ENCODE assay signal across 9 mouse cellular contexts in the genomic region with DNA sequence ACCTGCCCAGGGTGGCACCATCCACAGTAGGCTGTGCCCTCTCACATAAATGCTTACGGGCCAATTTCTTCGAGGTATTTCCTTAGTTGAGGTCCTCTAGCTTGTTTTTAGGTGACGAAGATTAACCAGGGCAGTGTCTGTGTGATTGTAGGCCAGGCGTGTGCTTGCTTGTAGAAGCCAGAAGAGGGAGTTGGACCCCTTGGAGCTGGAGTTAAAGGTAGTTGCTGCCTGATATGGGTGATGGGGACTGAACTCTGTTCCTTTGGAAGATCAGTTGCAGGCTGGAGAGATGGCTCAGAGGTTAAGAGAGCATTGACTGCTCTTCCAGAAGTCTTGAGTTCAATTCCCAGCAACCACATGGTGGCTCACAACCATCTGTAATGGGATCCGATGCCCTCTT. TPM values are rescaled to one million over a fixed set of nuclear protein-coding genes. Genes with fewer than 3 reads are reported as not detected.
DNase-seq lines count a peak whose midpoint lies in the region; ATAC-seq and TF ChIP-seq lines count a peak whose summit lies in the region.
"Had no signal": no experiment of that assay in that cellular context is flagged by ENCODE, and none has a peak within 500 bp of the region (broad histone marks: within the 10 kb centered on the region; RNA-seq: fewer than 3 reads in every experiment).

No protein-coding gene starts in this region.

- H3K4me2 ChIP-seq in CH12.LX (ENCODE audit: insufficient read depth, low read depth, poor library complexity, severe bottlenecking) = peak overlapping the region; percentile 82
- peak overlapping the region; percentile 69; the same call in 1 of the 2 replicates for H3K4me2 ChIP-seq in forebrain, embryonic 15.5 days (replicated peaks)
- H3K4me2 ChIP-seq in liver, embryonic 14.5 days (ENCODE audit: low read depth) = peak overlapping the region; percentile 86

- in situ Hi-C loops in CH12.LX (cut with MboI; ENCODE audit: low pct_ligation_motif_present, low pct_unique_long_range_greater_than_20kb, low sequenced_read_pairs) = loop anchor here (25.0 kb wide), 1 partner anchor 422 kb away; no protein-coding TSS in a partner anchor

- no peak for DNase-seq in gastrocnemius, adult 2 months
- no peak for DNase-seq in gastrocnemius, postnatal 14 days
- DNase-seq in CH12.LX (ENCODE audit: extremely low read depth) = peak; percentile 36
- DNase-seq in liver, embryonic 14.5 days (ENCODE audit: low read depth in 3 of 3, low spot score in 3 of 3) = no peak
- DNase-seq in right cerebral cortex, postnatal 36 days (ENCODE audit: low spot score in 2 of 2) = no peak
- DNase-seq in cerebellum, adult 8-10 months = no peak
- DNase-seq in cerebellum, adult 9-10 months = no peak
- DNase-seq: cerebellum, adult 9-11 months had no signal

- peaks cover 4 to 24% of the 10 kb centered on the region in 2 experiments; a peak in 3 of 4 replicates for H3K4me1 ChIP-seq in CH12.LX (ENCODE audit: control insufficient read depth in 1 of 2, insufficient read depth in 2 of 2)
- H3K4me1 ChIP-seq in forebrain, embryonic 15.5 days = peaks cover 26% of the 10 kb centered on the region
- peaks cover 17 to 26% of the 10 kb centered on the region in 2 experiments for H3K4me1 ChIP-seq in liver, embryonic 14.5 days (replicated peaks; ENCODE audit: control insufficient read depth in 2 of 2, insufficient read depth in 2 of 2, low read length in 1 of 2)

- no peaks in the 10 kb centered on the region for H3K9me3 ChIP-seq in CH12.LX (replicated peaks; ENCODE audit: low read length)
- no peaks in the 10 kb centered on the region for H3K9me3 ChIP-seq in forebrain, embryonic 15.5 days
- no peaks in the 10 kb centered on the region for H3K9me3 ChIP-seq in liver, embryonic 14.5 days (ENCODE audit: control insufficient read depth, low read length)

- H3K79me2 ChIP-seq in CH12.LX (replicated peaks; ENCODE audit: control insufficient read depth, extremely low read depth, insufficient read depth, poor library complexity, severe bottlenecking) = no peaks in the 10 kb centered on the region; the same call in 1 of the 2 replicates

- no peak for TF ChIP-seq POLR2A in CH12.LX (IDR thresholded peaks at IDR 0.05; ENCODE audit: low read depth, low read length)

- peak overlapping the region; percentile 82 for H3K4me3 ChIP-seq in gastrocnemius, adult 2 months
- peak overlapping the region; percentile 13 to 99 (median 88) for H3K4me3 ChIP-seq in CH12.LX (replicated peaks in 1 of 3; ENCODE audit: low read depth in 2 of 3, low read length in 2 of 3, poor library complexity in 1 of 3)
- peak overlapping the region; percentile 75; the same call in 1 of the 2 replicates for H3K4me3 ChIP-seq in forebrain, embryonic 15.5 days
- peak overlapping the region; percentile 43 to 65 for H3K4me3 ChIP-seq in liver, embryonic 14.5 days (ENCODE audit: insufficient read depth in 1 of 2, low read depth in 2 of 2, low read length in 2 of 2)

- TF ChIP-seq EP300 in CH12.LX (IDR thresholded peaks at IDR 0.05; ENCODE audit: low read length) = no peak
- no peak for TF ChIP-seq EP300 in liver, embryonic 14.5 days (IDR thresholded peaks at IDR 0.05; ENCODE audit: low read depth)

- TF ChIP-seq RAD21 in CH12.LX (IDR thresholded peaks at IDR 0.05; ENCODE audit: low read depth, low read length) = no peak; the same call in 1 of the 2 replicates

- intact Hi-C loops in gastrocnemius, adult 2 months (cut with DNase I) = no loop called here
- intact Hi-C loops in gastrocnemius, postnatal 14 days (cut with DNase I; ENCODE audit: low total_unique reads) = no loop called here

- WGBS in forebrain, embryonic 15.5 days = 86% methylated on average over 5 of the region's 5 CpGs
- WGBS in liver, embryonic 14.5 days (ENCODE audit: insufficient replicate concordance) = 68% methylated on average over 5 of the region's 5 CpGs

- dilution Hi-C loops in CH12.LX (cut with MboI; ENCODE audit: extremely low pct_ligation_motif_present, extremely low pct_unique_long_range_greater_than_20kb, low sequenced_read_pairs) = no loop called here

- no peak for ATAC-seq in forebrain, embryonic 15.5 days (replicated peaks)
- ATAC-seq in liver, embryonic 14.5 days (ENCODE audit: insufficient read depth) = no peak

- no peak overlapping the region for H3K27ac ChIP-seq in gastrocnemius, adult 2 months
- no peak overlapping the region for H3K27ac ChIP-seq in CH12.LX (ENCODE audit: insufficient read depth, low read depth)
- no peak overlapping the region for H3K27ac ChIP-seq in forebrain, embryonic 15.5 days (replicated peaks)
- H3K27ac ChIP-seq in liver, embryonic 14.5 days = peak overlapping the region; percentile 31; the same call in 1 of the 2 replicates

- H3K27me3 ChIP-seq in CH12.LX (replicated peaks) = no peaks in the 10 kb centered on the region
- H3K27me3 ChIP-seq in forebrain, embryonic 15.5 days = no peaks in the 10 kb centered on the region
- H3K27me3 ChIP-seq in liver, embryonic 14.5 days (ENCODE audit: control insufficient read depth, insufficient read depth, low read length) = no peaks in the 10 kb centered on the region

- TF ChIP-seq CTCF in gastrocnemius, adult 2 months (IDR thresholded peaks at IDR 0.05) = no peak
- TF ChIP-seq CTCF in CH12.LX (conservative IDR thresholded peaks at IDR 0.05 in 1 of 2, IDR thresholded peaks at IDR 0.05 in 1 of 2; ENCODE audit: low read depth in 2 of 2, low read length in 2 of 2) = peak in 1 of 2 experiments; percentile 38; a peak in 2 of 4 replicates
- peak; percentile 32 for TF ChIP-seq CTCF in liver, embryonic 14.5 days (IDR thresholded peaks at IDR 0.05; ENCODE audit: low read depth)

- H3K9ac ChIP-seq in CH12.LX (ENCODE audit: insufficient read depth, low read depth) = peak overlapping the region; percentile 74; the same call in 1 of the 2 replicates
- 0 out of 2 replicates have a peak overlapping the region, but pooled peaks have one; percentile 83 for H3K9ac ChIP-seq in forebrain, embryonic 15.5 days (replicated peaks)
- no peak overlapping the region; the same call in 1 of the 2 replicates for H3K9ac ChIP-seq in liver, embryonic 14.5 days (replicated peaks)

- H3K36me3 ChIP-seq in CH12.LX (replicated peaks in 1 of 2; ENCODE audit: control insufficient read depth in 1 of 2, insufficient read depth in 1 of 2, low read length in 1 of 2) = peaks cover 12 to 38% of the 10 kb centered on the region in 2 experiments
- peaks cover 21% of the 10 kb centered on the region for H3K36me3 ChIP-seq in forebrain, embryonic 15.5 days
- H3K36me3 ChIP-seq in liver, embryonic 14.5 days (replicated peaks; ENCODE audit: control insufficient read depth, insufficient read depth, low read depth) = no peaks in the 10 kb centered on the region; the same call in none of the 2 replicates

TF ChIP-seq in CH12.LX, 34 proteins besides CTCF, POLR2A, EP300 and RAD21:
- TF ChIP-seq POLR2AphosphoS2 (IDR thresholded peaks at IDR 0.05; ENCODE audit: low read depth, low read length) (no peak), ELF1 (IDR thresholded peaks at IDR 0.05; ENCODE audit: low read depth, low read length) (no peak)
TF ChIP-seq in CH12.LX: peak in this region for 0.

RNA-seq across cellular contexts. Expression of gene Ggcx, which starts 1.1 kb away (rescaled TPM):
- 10 to 100 TPM; 12.2 to 17.3 TPM for total RNA-seq in gastrocnemius, adult 2 months (2021)
- 10 to 100 TPM; 15.0 to 15.5 TPM for total RNA-seq in gastrocnemius, postnatal 14 days (2021)
- total RNA-seq in CH12.LX (2012; rRNA removed) (6.6 and 6.7 TPM in 2 replicates), CH12.LX (2014; rRNA removed) (6.5 and 7.8 TPM in 2 replicates)
- polyA plus RNA-seq in CH12.LX (2012; ENCODE audit: insufficient read length, low read depth) = 4.7 and 5.2 TPM in 2 replicates
- 14.0 and 16.5 TPM in 2 replicates for polyA plus RNA-seq in forebrain, embryonic 15.5 days (2015; fragmentation: Nextera tagmentation; extraction: Ambion mirVana)
- polyA plus RNA-seq in liver, embryonic 14.5 days (2012; rRNA removed) = 10.9 and 11.3 TPM in 2 replicates
- 5.7 and 6.5 TPM in 2 replicates for polyA plus RNA-seq in liver, embryonic 14.5 days (2014; fragmentation: Nextera tagmentation; extraction: Ambion mirVana)

RNA-seq across cellular contexts. Expression of gene Mat2a, which starts 24.2 kb away (rescaled TPM):
- 100 to 1,000 TPM; 130 to 164 TPM for total RNA-seq in gastrocnemius, adult 2 months (2021)
- 100 to 1,000 TPM; 202 to 277 TPM for total RNA-seq in gastrocnemius, postnatal 14 days (2021)
- total RNA-seq in CH12.LX (2012; rRNA removed) = 166 and 274 TPM in 2 replicates
- 218 and 232 TPM in 2 replicates for total RNA-seq in CH12.LX (2014; rRNA removed)
- 429 and 456 TPM in 2 replicates for polyA plus RNA-seq in CH12.LX (2012; ENCODE audit: insufficient read length, low read depth)
- 359 and 376 TPM in 2 replicates for polyA plus RNA-seq in forebrain, embryonic 15.5 days (2015; fragmentation: Nextera tagmentation; extraction: Ambion mirVana)
- polyA plus RNA-seq in liver, embryonic 14.5 days (2012; rRNA removed) = 59.9 and 99.9 TPM in 2 replicates
- 159 and 173 TPM in 2 replicates for polyA plus RNA-seq in liver, embryonic 14.5 days (2014; fragmentation: Nextera tagmentation; extraction: Ambion mirVana)

RNA-seq across cellular contexts. Expression of gene Vamp8, which starts 24.7 kb away (rescaled TPM):
- total RNA-seq in gastrocnemius, adult 2 months (2021) = 10 to 100 TPM; 50.4 to 58.0 TPM
- total RNA-seq in gastrocnemius, postnatal 14 days (2021) = 10 to 100 TPM; 51.8 to 52.7 TPM
- 105 and 110 TPM in 2 replicates for total RNA-seq in CH12.LX (2012; rRNA removed)
- total RNA-seq in CH12.LX (2014; rRNA removed) = 111 and 130 TPM in 2 replicates
- polyA plus RNA-seq in CH12.LX (2012; ENCODE audit: insufficient read length, low read depth) = 98.9 and 114 TPM in 2 replicates
- 14.5 and 15.0 TPM in 2 replicates for polyA plus RNA-seq in forebrain, embryonic 15.5 days (2015; fragmentation: Nextera tagmentation; extraction: Ambion mirVana)
- polyA plus RNA-seq in liver, embryonic 14.5 days (2012; rRNA removed) = 129 and 188 TPM in 2 replicates
- polyA plus RNA-seq in liver, embryonic 14.5 days (2014; fragmentation: Nextera tagmentation; extraction: Ambion mirVana) = 266 and 276 TPM in 2 replicates

RNA-seq across cellular contexts. Expression of gene Vamp5, which starts 34.9 kb away (rescaled TPM):
- 100 to 1,000 TPM in 1 of 2 experiments, 10 to 100 TPM in 1; 97.5 to 102 TPM for total RNA-seq in gastrocnemius, adult 2 months (2021)
- total RNA-seq in gastrocnemius, postnatal 14 days (2021) = 10 to 100 TPM; 60.9 to 79.6 TPM
- total RNA-seq in CH12.LX (2012; rRNA removed) (1.5 and 2.5 TPM in 2 replicates), CH12.LX (2014; rRNA removed) (0.50 and 0.59 TPM in 2 replicates)
- polyA plus RNA-seq in CH12.LX (2012; ENCODE audit: insufficient read length, low read depth) = 0.90 and 2.2 TPM in 2 replicates
- polyA plus RNA-seq in forebrain, embryonic 15.5 days (2015; fragmentation: Nextera tagmentation; extraction: Ambion mirVana) = 8.9 and 9.4 TPM in 2 replicates
- polyA plus RNA-seq in liver, embryonic 14.5 days (2012; rRNA removed) = 72.5 and 80.0 TPM in 2 replicates
- 81.0 and 94.5 TPM in 2 replicates for polyA plus RNA-seq in liver, embryonic 14.5 days (2014; fragmentation: Nextera tagmentation; extraction: Ambion mirVana)

RNA-seq across cellular contexts. Expression of gene Rnf181, which starts 48.4 kb away (rescaled TPM):
- total RNA-seq in gastrocnemius, adult 2 months (2021) = 10 to 100 TPM; 24.9 to 26.6 TPM
- total RNA-seq in gastrocnemius, postnatal 14 days (2021) = 10 to 100 TPM; 31.2 to 31.7 TPM
- total RNA-seq in CH12.LX (2012; rRNA removed) (51.0 and 63.2 TPM in 2 replicates), CH12.LX (2014; rRNA removed) (64.0 and 83.2 TPM in 2 replicates)
- 73.7 and 88.7 TPM in 2 replicates for polyA plus RNA-seq in CH12.LX (2012; ENCODE audit: insufficient read length, low read depth)
- 126 and 130 TPM in 2 replicates for polyA plus RNA-seq in forebrain, embryonic 15.5 days (2015; fragmentation: Nextera tagmentation; extraction: Ambion mirVana)
- polyA plus RNA-seq in liver, embryonic 14.5 days (2012; rRNA removed) = 40.3 and 42.8 TPM in 2 replicates
- 68.0 and 75.4 TPM in 2 replicates for polyA plus RNA-seq in liver, embryonic 14.5 days (2014; fragmentation: Nextera tagmentation; extraction: Ambion mirVana)
